Mouse (Mus musculus) liver, embryonic 14.5 days (tissue): ENCODE results near the gene Fam184b.
"Not testable (repeated sequence)": the region's sequence is repeated elsewhere in the genome, so short reads cannot be mapped to it uniquely, and the experiment has no call there.

Source experiments
- CTCF ChIP-seq: IDR thresholded peaks from 2 replicates; pipeline ENCODE4 v1.5.1; 2016; ENCODE audit warnings: antibody characterized with exemption, low read depth, control low read depth
- EP300 ChIP-seq: IDR thresholded peaks from 2 replicates; pipeline ENCODE4 v1.6.1; 2016; ENCODE audit warnings: antibody characterized with exemption, low read depth

DNA sequence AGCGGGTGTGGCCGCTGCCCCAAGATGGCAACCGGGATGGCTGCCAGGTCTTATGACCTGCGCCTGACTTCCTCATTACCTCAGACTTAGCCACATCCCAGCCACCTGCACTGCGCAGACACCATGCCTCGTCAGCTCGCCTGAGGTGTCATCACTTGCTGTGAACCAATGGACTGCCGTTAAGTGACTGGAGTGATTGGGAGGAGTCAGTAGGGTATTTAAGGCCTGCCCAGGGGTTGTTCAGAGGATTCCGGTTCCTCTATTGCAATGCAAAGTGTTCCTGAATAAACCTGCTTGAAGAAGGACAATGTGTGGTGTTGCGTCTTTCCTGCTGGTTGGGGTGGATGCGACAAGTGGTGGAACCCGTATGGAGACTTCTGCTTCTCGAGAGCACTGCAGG, 19.0 kb upstream of the Fam184b start:
- TF ChIP-seq CTCF, EP300: not testable (repeated sequence)
